Mouse (Mus musculus) skeletal muscle tissue, adult 2 months (tissue): ENCODE measurements around the gene Gm21970.

ENCODE experiments used
- DNase-seq: peaks from one replicate; pipeline ENCODE4 v3.0.0-alpha.2; 2012; ENCODE audit warnings: low read depth, low spot score

Gm21970 gene

DNA sequence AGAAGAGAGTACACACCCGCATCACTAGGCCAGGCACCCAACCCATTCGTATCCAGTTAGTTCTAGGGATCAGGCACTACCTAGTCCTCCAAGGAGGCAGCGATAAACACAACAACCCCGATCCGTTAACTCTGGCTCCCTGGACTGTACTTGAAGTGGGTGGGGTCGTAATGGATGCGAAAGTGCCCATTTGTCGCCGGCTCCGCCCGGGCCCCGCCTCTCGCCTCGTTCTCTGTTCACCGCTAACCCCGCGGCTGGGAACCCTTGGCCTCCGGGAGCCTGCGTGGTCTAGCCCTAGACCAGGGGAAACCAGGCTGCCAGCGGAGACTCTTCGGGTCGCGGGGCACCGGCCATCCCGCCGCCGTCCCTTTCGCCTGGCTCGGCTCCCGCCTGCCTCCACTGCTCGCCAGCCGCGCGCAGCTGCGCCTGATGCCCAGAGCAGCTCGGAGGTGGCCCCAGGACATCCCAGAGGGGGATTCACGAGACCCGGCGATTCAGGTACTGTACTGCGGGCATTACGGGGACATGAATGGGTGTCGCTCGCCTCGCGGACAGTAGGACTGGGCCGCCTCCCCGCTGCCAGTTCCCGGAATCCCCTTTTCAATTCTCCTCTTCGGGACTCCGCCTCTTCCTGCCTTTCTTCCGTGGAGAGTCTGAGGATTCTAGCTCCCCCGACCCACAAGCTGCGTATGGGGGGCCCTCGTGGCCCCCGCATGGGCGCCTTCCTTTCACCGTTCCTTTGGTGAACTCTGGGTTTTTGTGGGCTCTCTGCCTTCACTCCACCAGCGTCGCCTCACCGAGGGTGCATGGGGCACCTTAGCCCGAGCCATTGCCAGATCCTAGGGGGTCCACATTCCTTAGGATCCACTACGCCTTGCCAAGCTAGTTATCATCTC is 18.7 kb upstream of the Gm21970 start, which contains the start of gene Ifnar2:
Gene Ifnar2, plus strand, starts transcription at position 207 of the 896 bp plus-strand sequence.
- DNase-seq = peak; percentile 61

DNA sequence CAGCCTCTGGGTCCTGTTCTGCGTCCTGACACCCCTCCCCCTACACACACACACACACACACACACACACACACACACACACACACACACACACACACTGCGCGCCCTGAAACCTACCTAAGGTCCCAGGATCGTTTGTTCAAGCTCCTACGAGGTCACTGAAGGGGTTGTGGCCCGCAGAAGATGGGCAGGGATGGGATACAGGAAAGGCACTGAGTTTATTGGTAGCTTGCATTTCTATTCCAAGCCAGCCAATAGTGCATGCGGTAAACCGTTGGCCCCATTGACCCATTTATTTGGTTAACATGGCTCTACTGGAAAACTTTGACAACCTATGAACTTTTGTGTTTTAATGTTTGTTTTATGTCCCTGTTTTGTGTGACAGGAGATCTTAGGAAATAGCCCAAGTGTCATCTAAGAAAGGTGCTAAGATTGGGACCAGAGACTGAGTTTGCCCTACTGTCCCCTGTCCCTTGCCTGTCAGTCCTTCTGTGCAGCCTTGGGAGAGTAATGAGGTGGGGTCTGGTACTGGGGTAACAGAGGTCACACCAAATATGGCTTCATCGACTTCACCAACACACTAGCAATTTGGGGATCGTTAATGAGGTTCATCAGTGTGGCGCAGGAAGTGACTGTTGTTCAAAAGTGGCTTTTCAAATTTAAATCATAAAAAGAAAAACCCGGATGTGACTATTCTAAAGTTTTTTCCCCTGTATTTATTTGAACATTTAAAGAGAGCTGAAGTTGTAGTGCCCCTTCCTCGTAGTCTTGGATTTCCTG is 17.9 kb upstream of the Gm21970 start:
- no peak for DNase-seq

DNA sequence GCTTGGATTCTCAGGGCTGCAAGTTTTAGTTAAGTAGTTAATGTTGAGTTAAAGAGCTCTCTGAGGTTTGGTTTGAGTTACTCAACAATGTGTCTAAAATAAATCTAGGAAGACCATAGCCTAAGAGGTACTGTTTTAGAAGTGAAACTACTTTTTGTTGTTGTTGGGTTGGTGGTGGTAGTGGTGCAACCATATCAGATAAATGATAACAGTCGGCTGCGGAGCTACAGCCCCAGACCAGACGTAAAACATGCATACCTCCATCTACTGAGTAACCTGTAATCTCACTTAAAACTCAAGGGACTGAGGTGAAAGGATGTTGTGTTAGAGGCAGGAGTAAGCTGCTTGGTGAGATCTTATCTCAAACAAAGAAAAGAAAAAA is 17.3 kb upstream of the Gm21970 start:
- no peak for DNase-seq

DNA sequence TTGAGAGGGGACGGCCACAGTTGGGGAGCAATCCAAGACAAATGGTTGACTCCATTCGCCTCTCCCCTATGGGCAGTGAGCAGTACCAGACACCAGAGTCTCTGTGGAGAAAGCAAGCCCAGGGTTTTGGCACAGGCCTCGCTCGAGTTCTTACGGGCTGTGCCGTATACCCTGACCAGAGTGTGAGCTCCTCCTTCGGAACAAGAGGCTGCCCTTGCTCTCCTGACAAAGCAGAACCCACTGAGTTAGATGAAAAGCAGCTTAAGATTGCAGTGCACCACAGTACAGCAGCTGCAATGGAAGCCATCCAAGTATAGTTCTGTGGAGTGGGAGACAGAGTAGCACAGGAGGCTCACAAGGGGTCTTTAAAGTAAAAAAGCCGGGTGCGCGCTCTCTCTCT is 14.8 kb upstream of the Gm21970 start:
- DNase-seq = no peak

DNA sequence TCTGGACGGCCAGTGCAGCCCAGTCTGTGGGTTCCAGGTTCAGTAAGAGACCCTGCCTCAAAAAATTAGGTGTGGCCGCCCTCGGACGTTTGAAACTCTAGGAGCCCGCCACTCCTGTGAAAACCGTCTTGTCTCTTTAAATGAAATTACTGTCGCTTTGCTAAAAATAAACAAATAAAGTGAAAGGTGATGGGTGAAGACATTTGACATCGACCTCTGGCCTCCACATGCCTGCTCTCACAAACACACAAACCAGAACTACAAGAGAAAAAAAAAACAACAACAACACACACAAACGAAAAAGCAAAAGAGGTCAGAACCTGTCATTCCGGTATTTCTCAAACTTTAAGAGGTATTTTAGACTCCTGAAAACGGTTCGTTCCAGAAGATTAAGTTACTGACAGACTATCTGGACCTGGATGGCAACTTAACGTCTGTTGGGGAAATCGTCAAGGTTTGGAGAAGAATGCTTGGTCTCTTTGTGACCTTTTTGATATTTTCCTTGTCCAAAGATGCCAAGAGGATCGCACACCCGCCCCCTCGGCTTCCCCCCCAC is 13.0 kb upstream of the Gm21970 start:
- no peak for DNase-seq

DNA sequence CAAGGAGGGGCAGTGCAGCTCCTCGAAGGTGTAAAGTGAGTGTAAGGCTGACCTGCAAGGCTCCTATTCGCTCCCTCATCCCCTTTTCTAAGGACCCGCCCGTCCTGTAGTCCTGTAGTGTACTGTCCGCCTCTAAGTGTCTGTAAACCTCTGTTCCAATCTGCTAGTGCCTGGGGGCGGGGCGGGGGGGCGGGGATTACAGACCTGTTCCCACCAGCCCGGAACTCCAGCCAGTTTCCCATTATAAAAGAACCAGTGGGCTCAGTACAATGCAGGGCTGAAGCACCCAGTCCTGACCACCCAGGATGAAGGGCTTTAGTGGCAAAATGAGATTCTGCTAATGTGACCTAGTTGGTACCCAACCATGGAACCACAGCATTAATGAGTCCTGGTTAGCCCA is 12.5 kb upstream of the Gm21970 start:
- DNase-seq = no peak

DNA sequence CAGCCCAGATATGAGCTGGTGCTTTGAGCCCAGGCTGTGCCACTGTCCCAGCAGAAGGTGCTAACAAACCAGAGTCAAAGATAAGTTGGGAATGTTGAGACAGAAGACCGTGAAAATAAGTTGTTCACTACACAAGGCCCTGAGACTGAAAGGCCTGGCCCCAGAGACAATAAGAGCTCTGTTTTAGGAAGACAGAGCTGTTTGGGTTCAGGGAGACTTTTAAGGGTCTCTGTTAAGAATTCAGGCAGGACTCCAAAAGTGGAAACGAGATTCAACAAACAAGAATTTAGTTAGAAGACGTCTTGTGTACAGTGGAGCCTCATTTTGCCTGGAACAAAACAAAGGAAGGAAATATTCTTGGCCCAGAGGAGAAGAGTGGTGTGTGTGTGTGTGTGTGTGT is 12.1 kb upstream of the Gm21970 start:
- no peak for DNase-seq

DNA sequence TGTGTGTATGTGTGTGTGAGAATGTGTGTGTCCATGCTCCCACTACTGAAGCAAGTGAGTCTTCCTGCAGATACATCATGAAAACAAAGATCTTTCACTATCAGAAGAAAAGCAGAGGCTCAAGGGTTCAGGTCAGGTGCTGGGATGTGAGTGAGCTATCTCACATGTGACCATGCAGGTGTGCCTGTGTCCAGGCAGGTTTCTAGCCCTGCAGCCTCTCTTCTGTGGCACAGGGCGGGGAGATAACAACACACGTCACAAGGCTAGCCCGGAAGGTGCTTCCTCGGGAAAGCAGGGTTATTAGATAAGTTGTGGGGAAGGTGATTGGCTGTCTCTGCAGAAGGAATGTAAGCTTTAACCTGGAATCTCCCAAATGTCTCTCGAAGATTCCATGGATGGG is 11.4 kb upstream of the Gm21970 start:
- DNase-seq = no peak

DNA sequence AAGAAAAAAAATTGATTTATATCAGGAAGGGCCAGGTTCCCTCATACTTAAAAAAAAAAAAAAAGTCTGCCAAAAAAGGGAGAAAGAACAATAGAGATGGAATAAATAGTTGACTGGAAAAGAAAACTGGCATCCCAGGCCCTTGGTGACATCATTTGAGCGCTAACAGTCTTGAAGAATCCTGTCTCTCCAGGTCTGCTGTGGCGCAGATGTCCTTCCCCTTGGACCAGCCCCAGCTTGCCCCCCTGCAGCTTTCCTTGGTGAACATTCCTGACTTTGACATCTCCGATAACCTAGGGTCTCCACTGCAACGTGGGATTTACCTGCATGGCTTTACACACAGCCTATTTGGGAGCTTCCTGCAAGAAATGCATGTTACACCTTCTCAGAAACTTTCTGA is 9.9 kb upstream of the Gm21970 start:
- no peak for DNase-seq

DNA sequence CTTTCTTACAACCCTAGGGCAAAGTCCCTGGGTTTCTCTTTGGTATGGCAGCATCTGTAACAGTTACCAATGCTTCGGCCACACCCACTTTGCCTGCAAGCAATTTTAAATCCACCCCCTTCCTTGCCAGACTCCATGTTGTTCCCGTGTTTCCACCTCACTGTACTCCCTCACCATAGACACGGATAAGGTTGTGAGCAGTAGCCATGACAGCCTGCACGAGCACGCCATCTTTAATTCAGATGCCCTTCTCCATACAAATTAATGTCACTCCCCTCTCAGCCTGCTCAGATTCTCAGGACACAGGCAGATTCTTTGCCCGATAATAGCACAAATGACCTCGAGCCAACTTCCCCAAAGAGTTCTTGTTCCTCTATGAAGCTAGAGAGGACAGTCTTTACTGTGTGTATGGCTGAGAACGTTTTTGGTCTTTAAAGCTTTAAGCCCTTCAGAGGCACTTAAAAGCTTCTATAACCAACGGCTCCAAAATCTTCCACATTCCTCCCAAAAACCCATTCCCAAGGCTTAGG is 9.2 kb upstream of the Gm21970 start:
- no peak for DNase-seq

DNA sequence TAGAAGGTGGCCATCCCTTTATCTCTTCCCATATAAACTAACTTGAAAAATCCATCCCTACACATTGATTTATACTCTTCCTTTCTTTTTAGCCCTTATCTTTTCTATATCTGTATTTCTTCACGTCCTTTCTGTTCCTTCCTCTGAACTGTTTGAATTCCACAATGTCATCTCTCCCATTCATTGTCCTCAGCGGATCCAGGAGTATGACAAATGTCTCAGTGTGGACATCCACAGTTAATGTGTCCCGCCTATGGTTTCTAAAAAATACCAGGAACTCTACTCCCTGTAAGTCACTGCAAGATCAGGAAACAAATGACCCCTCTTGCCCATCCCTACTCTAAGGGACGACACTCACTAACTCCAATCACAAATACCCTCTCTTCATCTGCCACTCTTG is 7.3 kb upstream of the Gm21970 start:
- no peak for DNase-seq

DNA sequence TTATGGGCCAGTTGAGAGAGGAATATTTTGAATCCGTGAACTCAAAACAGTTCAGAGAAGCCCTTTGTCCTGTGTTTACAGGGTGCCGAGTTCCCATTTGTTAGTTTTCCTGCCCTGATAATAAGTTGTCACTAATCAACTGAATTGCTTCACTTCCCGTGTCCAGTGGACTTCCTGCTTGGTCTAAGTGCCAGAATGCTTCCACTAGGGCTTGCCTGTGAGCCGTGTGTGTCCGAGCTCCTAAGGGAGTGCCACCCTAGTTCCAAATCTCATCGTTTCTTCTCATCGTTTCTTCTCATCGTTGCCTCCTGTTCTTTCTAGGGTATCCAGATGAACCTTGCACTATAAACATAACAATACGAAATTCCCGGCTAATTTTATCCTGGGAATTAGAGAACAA is 5.9 kb upstream of the Gm21970 start:
- no peak for DNase-seq

DNA sequence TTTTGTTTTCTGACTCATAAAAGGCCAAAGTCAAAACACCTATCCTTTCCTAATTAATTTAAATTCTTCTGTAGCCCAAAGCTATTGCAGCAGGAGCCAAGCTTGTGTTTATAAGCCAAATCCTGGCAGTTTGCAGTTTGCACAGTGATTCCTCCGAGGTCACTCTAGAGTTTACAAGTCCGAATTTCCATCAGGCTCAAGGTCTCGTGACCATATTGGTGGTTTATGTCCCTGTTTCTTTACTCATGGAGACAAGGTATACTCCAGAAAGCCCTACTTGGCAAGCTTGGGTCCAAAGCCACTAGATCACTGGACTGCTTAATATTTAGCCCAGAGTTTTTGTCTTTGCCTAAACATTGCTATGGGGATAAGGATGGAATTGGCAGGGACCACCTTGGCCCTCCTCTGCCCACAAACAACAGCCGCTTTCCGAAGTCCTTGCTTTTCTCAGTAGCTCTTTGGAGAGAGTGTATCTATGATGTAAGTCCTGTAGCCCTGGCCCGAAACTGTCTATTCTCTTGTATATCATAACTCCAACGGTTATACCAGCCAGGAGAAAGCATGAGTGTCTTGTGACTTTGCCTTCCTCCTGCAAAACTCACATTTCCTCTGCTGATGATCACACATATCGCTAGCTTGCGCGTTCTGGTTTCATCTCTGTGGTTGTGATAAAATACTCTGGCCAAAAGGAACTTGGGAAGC is 5.0 kb upstream of the Gm21970 start:
- DNase-seq = no peak

DNA sequence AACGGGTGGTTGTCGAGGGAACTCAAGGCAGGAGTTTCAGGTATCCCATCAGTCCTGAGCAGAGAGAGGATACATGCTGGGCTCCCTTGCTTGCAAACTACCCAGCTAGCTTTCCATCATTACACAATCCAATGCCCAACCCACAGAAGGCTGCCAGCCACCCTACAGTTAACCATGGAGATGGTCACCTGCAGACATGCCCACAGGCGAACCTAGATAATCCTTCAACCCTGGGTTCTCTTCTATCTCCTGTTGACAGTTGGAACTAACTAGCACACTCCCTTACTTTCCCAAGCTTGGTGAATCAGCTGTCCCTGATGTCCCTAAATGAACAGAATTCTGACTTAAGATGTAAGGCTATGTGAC is 4.4 kb upstream of the Gm21970 start:
- no peak for DNase-seq

DNA sequence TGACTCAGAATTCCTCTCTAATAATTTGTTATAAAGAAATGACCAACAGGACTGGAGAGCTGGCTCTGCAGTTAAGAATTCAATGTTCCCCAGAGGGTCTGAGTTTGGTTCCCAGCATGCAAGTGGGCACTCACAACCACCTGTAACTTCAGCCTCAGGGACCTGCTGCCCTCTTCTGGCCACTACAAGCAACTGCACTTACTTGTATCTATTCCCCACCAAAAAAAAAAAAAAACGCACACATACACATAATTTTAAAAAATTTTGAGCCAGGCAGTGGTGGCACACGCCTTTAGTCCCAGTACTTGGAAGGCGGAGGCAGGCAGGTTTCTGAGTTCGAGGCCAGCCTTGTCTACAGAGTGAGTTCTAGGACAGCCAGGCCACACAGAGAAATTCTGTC is 1.4 kb upstream of the Gm21970 start:
- no peak for DNase-seq

DNA sequence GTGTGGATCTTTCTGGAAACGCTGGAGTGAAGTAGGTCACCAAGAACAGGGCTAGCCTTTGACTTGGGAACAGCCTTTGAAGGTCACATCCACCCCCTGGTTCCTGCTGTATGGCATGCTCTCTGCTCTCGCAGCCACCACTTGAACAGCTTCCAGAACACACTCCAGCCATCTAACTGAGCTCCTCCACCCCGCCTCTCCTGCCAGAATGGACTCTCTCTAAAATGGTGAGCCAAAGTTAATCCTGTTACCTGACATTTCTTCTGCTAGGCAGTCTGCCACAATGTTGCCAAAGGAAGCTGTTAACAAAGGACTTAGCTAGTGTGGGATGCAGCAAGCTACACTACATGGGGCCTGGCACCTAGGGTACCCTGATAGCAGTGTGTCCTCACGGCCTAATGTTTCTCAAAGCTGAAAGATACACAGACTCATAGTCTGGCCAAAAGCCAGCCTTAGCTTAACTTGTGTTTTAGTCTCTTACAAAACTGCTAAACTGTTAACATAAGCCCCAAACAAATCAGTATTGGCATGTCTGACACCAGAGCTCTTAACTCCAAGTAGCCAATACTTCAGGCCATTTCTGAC is 3.4 kb downstream of the Gm21970 start:
- no peak for DNase-seq

DNA sequence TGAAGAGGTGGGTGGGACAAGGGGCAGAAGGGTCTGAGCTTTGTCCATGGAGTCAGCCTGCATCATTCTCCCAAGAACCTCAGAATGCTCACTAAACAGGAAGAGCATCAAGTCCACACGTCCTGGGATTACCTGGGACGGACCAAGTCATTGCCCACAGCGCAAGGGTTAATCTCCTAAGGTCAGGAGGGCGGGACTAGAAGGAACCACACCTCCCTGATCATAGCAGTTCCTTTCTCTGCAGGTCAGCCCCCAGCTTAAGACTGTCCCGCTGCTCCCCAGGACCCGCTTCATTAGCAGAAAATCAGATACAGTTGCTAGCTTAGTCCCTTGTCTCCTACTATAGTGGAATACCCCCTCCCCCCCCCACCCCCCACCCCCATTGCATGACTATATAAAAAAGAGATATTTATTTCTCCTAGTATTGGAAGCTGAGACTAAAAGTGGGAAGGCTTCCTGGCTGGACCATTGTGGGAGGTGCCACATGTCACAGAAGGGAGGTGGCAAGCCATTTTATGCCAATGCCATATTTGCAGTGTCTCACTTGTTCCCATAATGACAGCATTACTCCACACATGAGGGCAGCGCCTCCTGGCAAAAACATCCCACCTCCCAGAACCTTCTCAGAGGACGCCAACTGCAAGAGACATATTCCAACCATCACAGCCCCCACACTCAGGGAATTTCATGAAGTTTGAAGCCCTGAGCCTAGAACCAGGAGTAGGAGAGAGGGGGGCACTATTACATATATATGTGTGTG is 4.3 kb downstream of the Gm21970 start:
- DNase-seq = no peak

DNA sequence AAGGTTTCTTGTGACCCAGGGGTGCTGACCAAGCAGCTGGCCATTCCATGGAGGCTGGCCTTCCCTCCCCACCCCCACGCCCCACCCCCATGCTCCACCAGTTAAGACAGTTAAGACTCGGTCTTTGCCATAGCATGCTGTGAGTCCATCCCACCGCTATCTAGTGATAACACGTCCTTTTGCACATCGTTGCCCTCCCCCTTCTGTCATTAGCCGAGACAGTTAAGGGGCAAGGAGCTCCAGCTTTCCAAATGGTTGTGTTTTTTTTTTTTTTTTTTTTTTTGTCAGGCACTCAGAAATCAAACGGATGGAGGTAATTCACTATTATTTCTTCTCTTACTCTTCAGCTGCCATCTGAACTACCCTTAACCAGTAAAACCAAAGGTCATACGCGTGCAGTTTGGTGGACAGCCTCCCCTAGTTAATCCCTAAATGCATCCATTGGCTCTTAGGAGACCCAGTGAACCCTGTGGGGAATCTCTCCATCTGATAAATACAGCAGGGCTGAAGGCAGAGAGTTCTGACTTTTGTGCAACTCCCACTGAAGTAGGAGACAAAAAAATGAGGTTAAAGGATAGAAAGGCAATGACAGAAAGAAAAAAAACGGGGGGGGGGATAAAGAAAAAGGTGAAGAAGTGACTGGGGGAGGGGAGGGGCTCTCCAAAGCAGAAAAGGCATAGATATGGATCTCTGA is 5.5 kb downstream of the Gm21970 start:
- DNase-seq = no peak

DNA sequence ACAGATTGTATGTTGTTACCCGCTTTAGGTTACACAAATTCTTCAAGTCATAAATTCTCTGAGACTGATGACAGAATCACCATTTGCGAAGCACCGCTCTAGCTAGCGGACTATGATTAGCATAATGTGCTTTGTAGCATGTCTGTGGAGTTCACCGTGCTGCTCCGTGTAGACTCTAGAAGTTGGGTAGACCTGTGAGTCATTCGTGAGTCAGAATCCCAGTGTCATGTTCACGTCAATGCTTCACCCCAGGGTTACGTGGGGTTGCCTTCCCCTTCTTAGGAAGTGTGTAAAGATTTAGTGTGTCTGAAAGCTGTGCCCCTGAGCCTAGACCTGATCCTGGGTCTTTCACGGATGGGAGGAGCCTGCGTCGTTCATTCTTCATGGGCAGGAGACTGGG is 6.5 kb downstream of the Gm21970 start:
- DNase-seq = no peak

DNA sequence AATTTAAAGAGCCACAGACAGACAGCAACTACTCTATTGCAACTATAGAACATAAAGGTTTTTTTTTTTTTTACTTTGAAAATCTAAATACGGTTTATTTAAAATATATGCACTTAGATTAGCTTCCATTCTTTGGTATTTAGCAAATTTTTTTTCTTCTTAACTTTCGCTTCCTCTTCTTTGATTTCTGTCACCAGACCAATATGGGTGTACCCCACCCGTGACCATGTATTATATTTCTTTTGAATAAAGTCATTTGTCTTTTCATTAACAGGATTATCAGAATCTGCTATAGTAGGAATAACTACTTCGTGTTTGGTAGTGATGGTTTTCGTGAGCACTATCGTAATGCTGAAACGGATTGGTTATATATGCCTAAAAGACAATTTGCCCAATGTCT is 7.4 kb downstream of the Gm21970 start:
- DNase-seq = no peak
